Mouse (Mus musculus) bone marrow, adult 2 months (tissue): ENCODE results near the gene Unc93b1. TPM values are rescaled to one million over a fixed set of nuclear protein-coding genes. Genes with fewer than 3 reads are reported as not detected.
"Not testable (repeated sequence)": the region's sequence is repeated elsewhere in the genome, so short reads cannot be mapped to it uniquely, and the experiment has no call there.

Source experiments
- H3K27ac ChIP-seq: fragments of 200-500 bp; 2 replicates; pipeline ENCODE4 v1.5.1; 2012; ENCODE audit warnings: low read depth, mild to moderate bottlenecking, control low read depth, inconsistent platforms, low read length; ENCODE audit not compliant: control insufficient read depth, poor library complexity, insufficient read depth
- H3K4me1 ChIP-seq: fragments of 200-500 bp; 2 replicates; pipeline ENCODE4 v1.6.1; 2011; ENCODE audit warnings: low read length; ENCODE audit not compliant: control insufficient read depth, insufficient read depth
- H3K4me3 ChIP-seq: fragments of 200-500 bp; replicated peaks from 2 replicates; pipeline ENCODE3; 2011; ENCODE audit warnings: mild to moderate bottlenecking, low read depth, low read length, control low read depth; ENCODE audit not compliant: control insufficient read depth
- CTCF ChIP-seq: fragments of 200-500 bp; IDR thresholded peaks from 2 replicates; pipeline ENCODE4 v1.5.1; 2011; ENCODE audit warnings: low read length, control low read depth; ENCODE audit not compliant: control insufficient read depth, insufficient read depth
- POLR2A ChIP-seq: fragments of 200-500 bp; IDR thresholded peaks from 2 replicates; pipeline ENCODE4 v1.6.1; 2011; ENCODE audit warnings: low read depth, mild to moderate bottlenecking, control low read depth, low read length, borderline replicate concordance; ENCODE audit not compliant: control insufficient read depth
- WGBS: fragments of 180-500 bp; shearing (Covaris S2); methylation state at CpG from one replicate; pipeline ENCODE4 v1.1.7; 2018; 5-methylcytosine and 5-hydroxymethylcytosine counted together
- polyA plus RNA-seq: library from polyadenylated mRNA; stranded (reverse); fragments of >200 nt; gene quantifications from 2 replicates; pipeline ENCODE4 v1.2.4, GENCODE M21; 2011; ENCODE audit warnings: low replicate concordance; ENCODE audit not compliant: missing spikeins, insufficient read depth, insufficient read length

Unc93b1 gene
- polyA plus RNA-seq, 1 experiment, result 177 TPM

DNA sequence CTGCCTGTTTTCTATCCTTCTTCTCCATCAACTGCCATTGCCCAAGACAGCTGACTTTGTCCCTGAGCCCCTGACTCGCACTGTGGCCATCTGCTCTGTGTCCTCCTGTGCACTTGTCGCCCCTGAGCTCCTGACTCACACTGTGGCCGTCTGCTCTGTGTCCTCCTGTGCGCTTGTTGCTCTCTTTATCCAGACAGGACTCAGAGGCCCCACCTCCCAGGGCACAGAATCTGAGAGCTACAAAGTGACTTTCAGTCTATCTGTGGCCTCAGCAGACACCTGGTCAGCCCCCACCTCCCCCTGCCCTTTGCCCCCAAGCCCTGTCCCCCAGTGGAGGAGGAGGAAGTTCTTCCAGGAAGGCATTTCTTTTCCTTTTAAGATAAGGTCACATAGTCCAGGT is 20.8 kb downstream of the Unc93b1 start:
- no peak overlapping the region for H3K4me3 ChIP-seq
- no peak overlapping the region for H3K27ac ChIP-seq
- 68% methylated on average over 4 of the region's 4 CpGs for WGBS
- TF ChIP-seq CTCF (no peak), POLR2A (no peak)
- H3K4me1 ChIP-seq, result peaks cover 5% of the 10 kb centered on the region; the same call in 1 of the 2 replicates

DNA sequence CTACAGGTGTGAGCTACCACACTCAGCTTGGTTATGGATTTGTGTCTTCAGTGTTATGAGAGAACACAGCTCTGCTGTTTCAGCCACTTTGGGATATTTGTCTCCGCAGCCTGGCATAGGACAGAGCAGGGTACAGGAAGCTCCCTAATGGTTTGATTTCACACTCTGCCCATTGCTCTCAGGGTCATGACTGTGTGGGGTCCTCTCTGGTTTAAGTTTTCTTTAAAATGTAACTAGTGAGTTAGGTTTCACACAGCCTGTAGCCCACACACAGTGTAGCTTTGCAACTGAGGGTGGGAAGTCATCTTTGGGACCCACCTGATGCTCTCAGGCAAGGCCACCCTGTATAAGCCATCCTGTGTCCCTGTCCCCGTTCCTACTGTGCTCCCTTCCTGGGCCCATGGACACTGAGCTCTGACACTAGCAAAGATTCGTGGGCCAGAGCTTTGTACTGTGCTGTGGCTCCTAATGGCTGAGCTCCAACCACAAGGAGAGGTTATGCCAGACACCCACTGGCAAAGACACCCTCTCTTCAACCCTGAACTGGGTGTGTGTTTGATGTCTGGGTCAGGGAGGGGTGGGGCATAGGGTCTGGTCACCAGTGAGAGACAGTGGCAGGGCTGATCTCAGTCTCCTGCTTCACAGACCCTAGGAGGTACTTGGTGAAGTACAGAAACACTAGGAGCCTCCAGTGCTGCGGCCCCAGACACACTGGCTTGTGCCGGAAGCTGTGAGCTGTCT is 22.5 kb downstream of the Unc93b1 start:
- not testable (repeated sequence) for H3K4me3 ChIP-seq, H3K4me1 ChIP-seq, H3K27ac ChIP-seq
- WGBS, result 73% methylated on average over 5 of the region's 5 CpGs

DNA sequence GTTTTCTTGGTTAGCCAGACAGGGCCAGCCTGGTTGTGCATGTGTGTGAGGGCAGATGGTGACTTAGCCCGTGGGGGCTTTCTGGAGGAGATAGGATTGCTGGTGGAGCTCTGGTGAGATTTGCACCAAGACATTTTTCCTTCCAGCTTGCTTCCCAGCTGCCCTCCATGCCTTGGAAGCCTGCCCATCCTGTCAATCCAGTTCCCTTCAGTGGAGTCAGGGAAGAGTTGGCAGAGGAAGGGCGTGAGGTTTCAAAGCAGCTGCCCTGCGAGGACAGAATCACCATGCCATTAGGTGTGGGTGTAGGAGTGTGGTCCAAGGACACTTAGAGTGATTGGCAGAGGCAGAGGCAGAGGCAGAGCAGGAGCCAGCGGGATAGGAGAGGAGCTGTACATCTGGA is 23.5 kb downstream of the Unc93b1 start, which contains the start of gene Aldh3b3:
Gene Aldh3b3 (plus strand): TSS at position 176 of the 400 bp plus-strand sequence.
- 72% methylated on average over 4 of the region's 4 CpGs for WGBS
- Histone ChIP-seq H3K4me3 (no peak within 1 kb of the TSS), H3K4me1 (peaks cover 2% of the 10 kb centered on the region; the same call in 1 of the 2 replicates), H3K27ac (no peak within 1 kb of the TSS)
- TF ChIP-seq POLR2A (no peak), CTCF (no peak)

DNA sequence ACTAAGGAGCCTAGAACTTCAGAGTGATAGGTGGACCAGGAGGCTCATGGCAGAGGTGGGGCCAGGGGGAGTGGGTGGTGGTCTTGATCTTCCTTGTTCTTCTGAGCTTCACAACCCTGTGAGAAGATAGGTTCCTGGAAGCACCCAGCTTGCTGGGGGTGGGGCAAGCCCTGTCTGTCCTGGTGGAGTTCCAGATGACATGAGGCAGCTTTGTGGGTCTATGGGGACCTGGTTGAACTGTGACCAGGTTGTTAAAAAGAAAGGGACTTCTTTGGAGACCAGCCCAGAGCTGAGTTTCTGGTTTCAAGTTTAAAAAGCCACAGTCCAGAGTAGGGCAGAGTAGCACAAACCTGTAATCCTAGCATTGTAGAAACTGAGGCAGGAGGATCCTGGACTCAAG is 24.0 kb downstream of the Unc93b1 start:
- H3K27ac ChIP-seq, result no peak overlapping the region
- TF ChIP-seq POLR2A (no peak), CTCF (no peak)
- no peak overlapping the region for H3K4me3 ChIP-seq
- peaks cover 3% of the 10 kb centered on the region; the same call in 1 of the 2 replicates for H3K4me1 ChIP-seq

DNA sequence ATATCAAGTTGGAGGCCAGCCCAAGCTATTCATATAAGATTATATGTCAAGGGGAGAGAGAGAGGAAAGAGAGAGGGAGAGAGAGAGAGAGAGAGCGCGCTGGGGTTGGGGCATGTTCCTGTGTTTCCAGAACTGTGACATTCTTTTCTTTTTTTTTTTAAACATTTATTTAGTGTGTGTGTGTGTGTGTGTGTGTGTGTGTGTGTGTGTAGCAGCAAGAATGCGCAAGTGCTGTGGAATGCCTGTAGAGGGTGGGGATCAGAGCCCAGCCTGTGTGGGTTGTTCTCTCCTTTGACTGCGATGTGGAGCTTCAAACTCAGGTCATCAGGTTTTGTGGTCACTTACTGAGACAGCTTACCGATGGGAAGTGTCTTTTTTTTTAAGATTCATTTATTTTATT is 25.2 kb downstream of the Unc93b1 start:
- TF ChIP-seq POLR2A, result no peak
- TF ChIP-seq CTCF, result no peak
- 72% methylated on average over 5 of the region's 5 CpGs for WGBS

DNA sequence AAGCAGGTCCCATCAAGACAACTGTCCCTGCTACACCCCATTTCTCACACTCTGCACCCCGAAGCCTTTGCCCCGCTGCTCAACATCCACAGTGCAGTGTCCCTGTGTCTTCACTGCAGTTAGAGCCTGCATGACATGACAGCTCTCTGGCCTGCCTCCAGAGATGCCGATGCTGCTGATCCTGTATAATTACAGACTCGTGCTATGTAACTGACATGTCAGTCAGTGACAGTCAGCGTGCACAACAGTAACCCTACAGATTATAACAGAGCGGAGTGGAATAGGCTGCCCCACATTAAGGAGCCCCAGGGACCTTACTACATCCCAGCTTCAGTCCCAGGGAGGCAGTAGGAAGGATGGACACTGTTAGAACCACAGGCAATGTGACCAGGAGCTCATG is 26.8 kb downstream of the Unc93b1 start:
- not testable (repeated sequence) for H3K4me1 ChIP-seq, H3K27ac ChIP-seq, H3K4me3 ChIP-seq
- WGBS, result 85% methylated on average over 6 of the region's 6 CpGs

More for the DNA sequence above, 25.2 kb downstream of the Unc93b1 start:
- peaks cover 2% of the 10 kb centered on the region; the same call in 1 of the 2 replicates for H3K4me1 ChIP-seq
- H3K27ac ChIP-seq, result no peak overlapping the region
- no peak overlapping the region for H3K4me3 ChIP-seq

DNA sequence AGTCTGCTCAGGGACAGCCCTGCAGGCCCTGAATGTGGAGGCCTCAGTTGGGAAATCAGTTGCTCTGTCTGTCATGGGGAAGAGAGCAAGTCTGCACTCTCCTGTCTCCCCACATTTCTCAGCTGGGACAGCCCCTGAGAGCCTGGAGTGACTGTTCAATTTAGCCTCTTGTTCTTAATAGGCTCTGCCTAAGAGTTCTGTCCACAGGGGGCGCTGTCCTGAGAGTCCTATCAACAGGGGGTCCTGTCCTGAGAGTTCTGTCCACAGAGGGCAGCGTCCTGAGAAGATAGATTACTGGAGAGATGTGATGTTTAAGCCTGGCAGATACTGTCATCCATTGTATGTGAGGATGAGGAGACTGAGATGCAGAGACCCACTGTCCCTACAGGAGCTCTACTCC is 27.5 kb downstream of the Unc93b1 start:
- Histone ChIP-seq H3K27ac (no peak overlapping the region), H3K4me1 (peaks cover 1% of the 10 kb centered on the region; the same call in 1 of the 2 replicates), H3K4me3 (no peak overlapping the region)
- TF ChIP-seq CTCF (peak; percentile 34; the same call in 1 of the 2 replicates), POLR2A (no peak)
- 26% methylated on average over 2 of the region's 2 CpGs for WGBS

DNA sequence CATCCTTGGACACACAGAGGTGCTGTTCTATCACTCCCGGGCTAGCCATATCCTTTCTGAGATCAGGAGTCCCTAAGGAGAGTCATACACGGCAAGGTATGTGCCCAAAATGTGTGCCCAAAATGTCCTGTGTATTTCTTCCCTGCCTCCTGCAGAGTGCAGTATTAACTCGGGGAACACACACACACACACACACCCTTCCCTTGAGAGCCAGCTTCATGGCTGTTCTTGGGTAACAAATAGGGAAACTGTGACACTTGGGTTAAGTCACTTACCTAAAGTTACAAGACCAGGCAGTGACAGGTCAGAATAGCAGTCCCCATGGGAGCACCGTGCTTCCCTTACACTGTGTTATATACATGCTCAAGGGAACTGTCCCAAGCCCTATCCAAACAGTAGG is 29.0 kb downstream of the Unc93b1 start:
- peak overlapping the region; percentile 34; the same call in 1 of the 2 replicates for H3K27ac ChIP-seq
- TF ChIP-seq POLR2A (no peak), CTCF (peak; percentile 28)
- 59% methylated on average over 4 of the region's 4 CpGs for WGBS
- H3K4me1 ChIP-seq, result peaks cover 1% of the 10 kb centered on the region; the same call in 1 of the 2 replicates
- H3K4me3 ChIP-seq, result no peak overlapping the region
